Mouse (Mus musculus) bone marrow, adult 2 months (tissue): Measurements from ENCODE around the gene Spata48. TPM values are rescaled to one million over a fixed set of nuclear protein-coding genes. Genes with fewer than 3 reads are reported as not detected.

Source experiments
- H3K27ac ChIP-seq: fragments of 200-500 bp; 2 replicates; pipeline ENCODE4 v1.5.1; 2012; ENCODE audit warnings: low read depth, mild to moderate bottlenecking, control low read depth, inconsistent platforms, low read length; ENCODE audit not compliant: control insufficient read depth, poor library complexity, insufficient read depth
- H3K4me1 ChIP-seq: fragments of 200-500 bp; 2 replicates; pipeline ENCODE4 v1.6.1; 2011; ENCODE audit warnings: low read length; ENCODE audit not compliant: control insufficient read depth, insufficient read depth
- H3K4me3 ChIP-seq: fragments of 200-500 bp; replicated peaks from 2 replicates; pipeline ENCODE3; 2011; ENCODE audit warnings: mild to moderate bottlenecking, low read depth, low read length, control low read depth; ENCODE audit not compliant: control insufficient read depth
- CTCF ChIP-seq: fragments of 200-500 bp; IDR thresholded peaks from 2 replicates; pipeline ENCODE4 v1.5.1; 2011; ENCODE audit warnings: low read length, control low read depth; ENCODE audit not compliant: control insufficient read depth, insufficient read depth
- POLR2A ChIP-seq: fragments of 200-500 bp; IDR thresholded peaks from 2 replicates; pipeline ENCODE4 v1.6.1; 2011; ENCODE audit warnings: low read depth, mild to moderate bottlenecking, control low read depth, low read length, borderline replicate concordance; ENCODE audit not compliant: control insufficient read depth
- WGBS: fragments of 180-500 bp; shearing (Covaris S2); methylation state at CpG from one replicate; pipeline ENCODE4 v1.1.7; 2018; 5-methylcytosine and 5-hydroxymethylcytosine counted together
- polyA plus RNA-seq: library from polyadenylated mRNA; stranded (reverse); fragments of >200 nt; gene quantifications from 2 replicates; pipeline ENCODE4 v1.2.4, GENCODE M21; 2011; ENCODE audit warnings: low replicate concordance; ENCODE audit not compliant: missing spikeins, insufficient read depth, insufficient read length

Gene Spata48
- polyA plus RNA-seq = 1.4 and 1.7 TPM in 2 replicates

DNA sequence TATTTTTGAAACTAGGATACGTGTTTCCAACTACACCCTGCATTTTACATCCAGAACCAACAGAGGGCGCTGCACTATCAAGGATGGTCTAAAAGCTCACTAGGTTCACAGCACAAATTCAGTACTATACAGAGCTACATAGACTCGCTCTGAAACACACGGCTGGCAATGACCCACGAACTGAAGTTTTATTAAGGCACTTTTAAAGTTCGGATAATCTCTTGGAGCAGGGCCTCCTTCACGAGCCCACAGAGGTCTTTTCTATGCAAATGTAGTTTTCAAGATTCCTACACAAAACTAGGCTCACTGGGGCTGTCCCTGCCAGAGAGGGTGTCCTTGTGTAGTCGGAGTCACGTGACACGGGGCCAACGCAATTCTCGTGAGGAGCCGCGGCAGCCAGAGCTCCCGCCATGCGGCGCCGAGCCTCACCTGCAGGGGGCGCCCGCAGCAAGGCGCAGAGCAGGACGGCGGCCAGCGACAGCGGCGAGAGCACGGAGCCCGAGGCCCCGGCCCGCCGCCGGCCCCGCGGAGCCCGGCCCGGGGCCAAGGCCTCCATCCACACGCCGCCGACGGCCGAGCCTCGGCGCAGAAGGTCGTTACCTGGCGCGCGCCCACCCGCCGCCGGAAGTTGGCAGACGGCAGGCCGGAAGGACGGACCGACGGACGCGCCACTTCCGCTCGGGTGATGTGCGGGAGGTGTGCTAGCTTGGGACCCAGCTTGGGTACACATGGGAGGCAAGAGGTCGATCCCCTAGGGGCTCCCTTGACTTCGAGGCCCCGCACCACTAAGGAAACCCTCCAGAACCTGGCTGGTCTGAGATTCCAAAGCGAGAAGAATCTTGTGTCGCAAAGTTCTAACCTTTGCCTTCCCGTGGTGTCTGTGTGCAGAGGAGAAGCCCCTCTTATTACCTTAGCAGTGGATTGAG is at the start of gene Spata48, which contains the start of gene Zpbp:
Gene Spata48, plus strand, starts transcription at position 460 of the 926 bp plus-strand sequence.
Gene Zpbp, minus strand, starts transcription at position 774 of the 926 bp plus-strand sequence.
- TF ChIP-seq CTCF (peak; percentile 78), POLR2A (peak; percentile 58; the same call in 1 of the 2 replicates)
- WGBS = under 1% methylated on average over 66 of the region's 66 CpGs

DNA sequence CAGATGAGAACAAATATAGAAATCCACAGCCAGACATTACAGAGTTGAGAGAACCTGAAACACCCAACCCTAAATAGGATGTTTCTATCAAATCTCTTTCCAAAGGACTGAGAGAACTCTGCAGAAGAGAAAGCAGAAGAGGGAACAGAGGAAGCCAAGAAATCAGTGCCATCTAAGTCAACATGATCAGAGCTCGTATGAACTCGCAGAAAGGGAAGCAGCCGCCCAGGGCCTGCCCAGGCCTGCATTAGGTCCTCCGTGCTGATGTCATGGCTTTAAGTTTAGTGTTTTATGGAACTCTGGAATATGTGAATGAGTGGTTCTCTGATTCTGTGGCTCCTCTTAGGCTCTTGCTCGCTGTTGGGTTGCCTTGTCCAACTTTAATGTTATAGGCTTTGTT is 47.7 kb upstream of the Spata48 start:
- Histone ChIP-seq H3K4me1 (no peaks in the 10 kb centered on the region), H3K27ac (no peak overlapping the region), H3K4me3 (no peak overlapping the region)
- WGBS = 73% methylated on average over 5 of the region's 5 CpGs
- no peak for TF ChIP-seq CTCF

More for the DNA sequence above, at the start of gene Spata48, which contains the start of gene Zpbp:
- H3K4me1 ChIP-seq = no peaks in the 10 kb centered on the region
- peak within 1 kb of the TSS; percentile 94 for H3K27ac ChIP-seq
- H3K4me3 ChIP-seq = peak within 1 kb of the TSS; percentile 64

DNA sequence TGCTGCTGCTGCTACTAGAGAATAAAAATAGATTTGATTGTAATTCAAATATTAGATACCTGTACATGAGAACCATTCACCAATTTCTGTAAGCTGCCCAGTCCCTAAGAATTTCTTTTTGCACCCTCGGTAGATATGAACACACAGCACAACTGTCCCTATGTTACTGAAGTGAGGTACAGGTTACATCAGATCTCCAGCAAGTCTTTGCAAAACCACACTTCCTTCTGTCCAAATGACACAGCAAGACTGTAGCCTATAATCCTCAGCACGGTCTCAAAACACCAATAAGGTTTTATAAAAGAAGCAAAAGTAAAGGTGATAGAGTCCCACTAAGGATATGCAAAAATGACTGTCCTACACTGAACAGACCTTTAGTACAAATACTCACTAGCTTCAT is 44.5 kb upstream of the Spata48 start:
- H3K27ac ChIP-seq = no peak overlapping the region
- 11% methylated on average over 2 of the region's 2 CpGs for WGBS
- H3K4me1 ChIP-seq = no peaks in the 10 kb centered on the region
- no peak overlapping the region for H3K4me3 ChIP-seq
- TF ChIP-seq POLR2A = no peak
- TF ChIP-seq CTCF = no peak

DNA sequence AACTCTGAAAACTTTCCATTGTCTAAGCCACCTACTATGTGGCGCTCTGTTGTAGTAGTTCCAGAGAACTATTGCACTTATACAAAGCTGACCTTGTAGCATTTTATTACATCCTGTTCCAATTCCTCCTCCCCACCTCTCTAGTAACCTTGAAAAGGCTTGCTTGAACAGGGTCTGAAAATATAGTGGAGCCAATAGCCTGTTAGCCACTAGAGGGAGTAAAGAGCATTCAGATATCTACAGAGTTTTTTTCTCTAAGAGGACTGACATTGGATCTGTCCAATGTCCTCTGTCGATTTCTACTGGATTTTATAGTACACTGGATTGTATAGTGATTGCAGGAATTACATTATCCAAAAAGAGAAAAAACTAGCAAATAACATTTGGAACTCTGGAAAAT is 6.9 kb upstream of the Spata48 start:
- Histone ChIP-seq H3K27ac (no peak overlapping the region), H3K4me1 (no peaks in the 10 kb centered on the region), H3K4me3 (no peak overlapping the region)
- WGBS = 25% methylated on average over 2 of the region's 2 CpGs
- TF ChIP-seq CTCF (no peak), POLR2A (no peak)

DNA sequence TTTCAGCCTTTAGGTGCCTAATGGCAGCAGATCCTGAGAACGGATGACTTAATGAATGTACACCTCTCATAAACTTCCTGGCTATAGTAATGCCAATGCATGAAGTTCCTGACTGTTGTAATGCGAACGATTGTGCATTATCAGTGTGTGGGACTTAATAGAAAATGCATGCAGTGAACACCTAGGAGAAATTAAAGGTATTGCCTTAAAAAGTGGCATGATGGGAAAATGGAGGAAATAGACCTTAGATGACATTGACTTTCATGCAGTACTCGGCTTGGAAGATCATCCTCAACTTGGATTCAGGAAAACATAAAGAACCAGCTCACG is 632 bp downstream of the Spata48 start:
- Histone ChIP-seq H3K4me3 (peak overlapping the region; percentile 64), H3K4me1 (no peaks in the 10 kb centered on the region), H3K27ac (peak overlapping the region; percentile 94; the same call in 1 of the 2 replicates)
- TF ChIP-seq CTCF (no peak), POLR2A (no peak)
- WGBS = 45% methylated on average over 5 of the region's 5 CpGs

DNA sequence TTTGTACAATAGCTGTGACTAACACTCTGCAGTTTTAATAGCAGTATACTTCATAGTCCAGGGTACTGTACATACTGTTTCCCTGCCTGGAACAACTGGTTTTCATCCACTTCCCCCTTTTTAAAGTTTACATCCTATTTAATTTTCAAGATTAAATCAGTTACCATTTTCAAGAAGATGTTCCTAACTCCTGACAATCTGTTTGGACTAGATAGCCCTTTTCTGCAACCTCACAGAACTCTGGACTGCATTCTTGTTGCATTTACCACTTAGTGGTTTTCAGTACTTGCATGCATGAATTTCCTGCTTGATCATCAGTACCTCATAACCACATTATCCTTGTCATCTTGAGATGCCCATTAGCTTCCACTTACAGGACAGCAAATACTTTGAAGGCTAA is 7.0 kb downstream of the Spata48 start:
- H3K4me3 ChIP-seq = no peak overlapping the region
- TF ChIP-seq POLR2A = no peak
- TF ChIP-seq CTCF = no peak
- H3K4me1 ChIP-seq = no peaks in the 10 kb centered on the region
- no peak overlapping the region for H3K27ac ChIP-seq

DNA sequence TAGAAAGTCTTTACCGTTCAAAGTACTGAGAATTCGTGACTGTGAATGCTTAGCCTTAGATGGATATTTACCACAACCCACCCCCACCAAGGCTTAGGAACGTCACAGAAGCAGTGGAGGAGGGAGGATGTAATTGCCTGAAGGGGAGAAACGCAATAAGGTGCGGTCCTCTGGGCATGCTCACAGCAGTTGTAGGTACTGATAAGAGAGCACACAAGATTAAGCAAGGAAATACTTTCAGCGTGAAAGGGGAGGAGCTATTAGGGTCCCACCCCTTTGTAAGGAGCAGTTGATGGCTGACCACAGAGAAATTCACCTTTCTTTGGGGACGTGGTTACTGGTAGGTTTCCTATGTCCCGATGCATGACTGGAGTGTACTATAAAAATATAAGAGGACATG is 22.5 kb downstream of the Spata48 start:
- Histone ChIP-seq H3K27ac (no peak overlapping the region), H3K4me3 (no peak overlapping the region), H3K4me1 (no peaks in the 10 kb centered on the region)
- WGBS = 43% methylated on average over 8 of the region's 8 CpGs
- TF ChIP-seq CTCF (no peak), POLR2A (no peak)

DNA sequence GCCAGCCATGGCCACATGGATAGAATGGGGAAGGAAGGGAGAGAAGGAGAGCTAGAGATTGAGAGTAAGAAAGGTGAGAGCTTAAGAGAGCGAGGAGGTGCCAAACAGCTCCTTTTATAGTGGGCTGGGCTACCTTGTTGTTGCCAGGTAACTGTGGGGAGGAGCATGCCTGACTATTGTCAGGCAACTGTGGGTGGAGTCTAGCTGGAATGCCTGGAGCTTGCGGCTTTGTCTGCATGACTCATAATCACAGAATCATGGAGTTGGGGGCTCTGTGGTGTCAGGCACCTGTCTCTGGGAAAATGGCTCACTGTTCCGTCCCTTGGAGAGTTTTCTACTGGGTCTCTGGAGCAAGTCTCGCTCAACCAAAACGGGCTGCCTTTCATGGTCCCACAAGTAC is 30.1 kb downstream of the Spata48 start:
- H3K4me3 ChIP-seq = no peak overlapping the region
- H3K4me1 ChIP-seq = no peaks in the 10 kb centered on the region
- WGBS = 84% methylated on average over 5 of the region's 5 CpGs
- TF ChIP-seq CTCF (no peak), POLR2A (no peak)
- no peak overlapping the region for H3K27ac ChIP-seq

DNA sequence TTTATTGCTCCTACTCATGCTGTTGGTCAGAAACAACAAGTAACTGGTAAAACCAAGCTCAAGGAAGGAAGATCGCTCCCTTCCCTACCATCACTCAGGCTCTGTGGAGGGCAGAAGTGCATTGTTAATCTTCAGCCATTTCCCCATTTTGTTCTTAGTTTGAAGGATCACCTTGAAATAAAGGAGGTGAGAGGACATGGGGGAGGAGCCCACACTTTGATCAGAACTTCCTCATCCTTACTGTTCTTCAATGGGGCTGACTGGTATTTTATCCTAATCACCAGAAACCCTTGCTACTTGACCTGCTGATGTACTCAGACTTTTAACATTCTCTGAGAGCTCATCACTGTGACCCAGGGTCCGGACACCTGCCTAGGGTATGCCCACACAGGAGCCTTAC is 33.8 kb downstream of the Spata48 start:
- whole genome bisulfite sequencing = 79% methylated on average over 2 of the region's 2 CpGs

More for the DNA sequence above, 33.8 kb downstream of the Spata48 start:
- Histone ChIP-seq H3K27ac (no peak overlapping the region), H3K4me1 (no peaks in the 10 kb centered on the region), H3K4me3 (no peak overlapping the region)
- TF ChIP-seq POLR2A = no peak
- TF ChIP-seq CTCF = no peak
